Mouse (Mus musculus): ENCODE measurements around the gene Ak4.

- TF ChIP-seq TCF12 (IDR thresholded peaks at IDR 0.05; ENCODE audit: insufficient read depth, poor library complexity, severe bottlenecking) (no peak), E2F4 (IDR thresholded peaks at IDR 0.05; ENCODE audit: insufficient read depth) (no peak)
Measured at GRCm38 (mm10) chr4:101369738-101370275, 49.3 kb upstream of the Ak4 start.

All from myocyte (in vitro differentiated cells).